ENCODE assay signal across 17 mouse cellular contexts in the genomic region with DNA sequence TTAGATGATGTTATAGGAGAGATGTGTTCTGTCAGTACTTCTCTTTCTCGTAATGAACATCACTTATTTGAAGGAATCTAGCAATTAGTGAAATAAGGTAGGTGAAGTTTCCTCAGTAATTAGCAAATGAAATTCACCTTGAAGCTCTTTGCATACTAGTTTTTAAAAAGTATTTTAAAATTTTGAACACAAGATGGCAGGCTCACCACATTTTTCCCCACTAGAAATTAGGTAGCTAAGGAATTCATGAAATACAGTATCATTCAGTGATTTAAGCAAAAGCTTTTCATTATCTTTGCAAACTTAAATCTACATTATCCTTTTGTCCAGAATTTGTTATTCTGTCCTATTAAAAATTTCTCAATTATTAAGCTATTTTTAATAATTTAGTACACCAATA. TPM values are rescaled to one million over a fixed set of nuclear protein-coding genes. Genes with fewer than 3 reads are reported as not detected.
DNase-seq lines count a peak whose midpoint lies in the region; ATAC-seq and TF ChIP-seq lines count a peak whose summit lies in the region.
"Had no signal": no experiment of that assay in that cellular context is flagged by ENCODE, and none has a peak within 500 bp of the region (broad histone marks: within the 10 kb centered on the region; RNA-seq: fewer than 3 reads in every experiment).

No protein-coding gene starts in this region.

- no peak for DNase-seq in heart, adult 2 months
- DNase-seq in heart, adult 18-20 months: no peak
- peak; percentile 18 for DNase-seq in limb, embryonic 14.5 days (ENCODE audit: low spot score)
- DNase-seq in limb, embryonic 10.5 days (ENCODE audit: low spot score): no peak
- DNase-seq in 416B (ENCODE audit: low read depth): peak; percentile 11
- peak; percentile 25 for DNase-seq in brain, adult 2 months (ENCODE audit: low read depth, low spot score)
- no peak for DNase-seq in ovary, adult 18-20 months (ENCODE audit: low spot score)
- DNase-seq: adrenal gland, postnatal 14 days; kidney, adult 18-20 months; kidney, postnatal 36 days; lung, adult 2 months had no signal

- no peak overlapping the region for H3K4me2 ChIP-seq in limb, embryonic 14.5 days (replicated peaks; ENCODE audit: low read depth, low read length, severe bottlenecking)
- H3K4me2 ChIP-seq: heart, embryonic 15.5 days; limb, embryonic 13.5 days; neural tube, embryonic 15.5 days had no signal

- no peak for ATAC-seq in limb, embryonic 14.5 days (ENCODE audit: low FRiP score, low read depth)

- H3K36me3 ChIP-seq in heart, adult 2 months (ENCODE audit: control insufficient read depth, insufficient read depth, low read length): no peaks in the 10 kb centered on the region
- H3K36me3 ChIP-seq in limb, embryonic 14.5 days (ENCODE audit: control insufficient read depth, insufficient read depth, low read length): no peaks in the 10 kb centered on the region
- no peaks in the 10 kb centered on the region for H3K36me3 ChIP-seq in limb, embryonic 10.5 days
- H3K36me3 ChIP-seq: heart, embryonic 15.5 days; limb, embryonic 13.5 days; neural tube, embryonic 15.5 days had no signal

- TF ChIP-seq POLR2A in heart, adult 2 months (IDR thresholded peaks at IDR 0.05; ENCODE audit: insufficient read depth, low read depth, low read length): no peak
- no peak for TF ChIP-seq POLR2A in limb, embryonic 14.5 days (IDR thresholded peaks at IDR 0.05; ENCODE audit: borderline replicate concordance, extremely low read depth, insufficient read depth, insufficient read length)

- no peak overlapping the region for H3K4me3 ChIP-seq in heart, adult 2 months
- no peak overlapping the region for H3K4me3 ChIP-seq in limb, embryonic 14.5 days (replicated peaks; ENCODE audit: low read length)
- H3K4me3 ChIP-seq in limb, embryonic 10.5 days: no peak overlapping the region
- H3K4me3 ChIP-seq: heart, embryonic 15.5 days; limb, embryonic 13.5 days; neural tube, embryonic 15.5 days had no signal

- no peak for TF ChIP-seq EP300 in heart, adult 2 months (IDR thresholded peaks at IDR 0.05; ENCODE audit: insufficient read depth, low read depth, low read length)

- H3K9me3 ChIP-seq in limb, embryonic 14.5 days (ENCODE audit: control insufficient read depth, low read length): no peaks in the 10 kb centered on the region
- H3K9me3 ChIP-seq in limb, embryonic 10.5 days (replicated peaks): no peaks in the 10 kb centered on the region
- H3K9me3 ChIP-seq: heart, embryonic 15.5 days; limb, embryonic 13.5 days; neural tube, embryonic 15.5 days had no signal

- H3K79me2 ChIP-seq in heart, adult 2 months (replicated peaks; ENCODE audit: control insufficient read depth, insufficient read depth, low read length): no peaks in the 10 kb centered on the region

- WGBS in heart, adult 2 months: 76% methylated on average over 1 of the region's 1 CpGs
- 80% methylated on average over 1 of the region's 1 CpGs for WGBS in limb, embryonic 14.5 days
- 89% methylated on average over 1 of the region's 1 CpGs for WGBS in limb, embryonic 10.5 days

- intact Hi-C loops in heart, adult 2 months (cut with DNase I): loop anchor here (5.0 to 10.0 kb wide), 3 partner anchors 286 to 749 kb away; a partner anchor contains a TSS

- no peak overlapping the region for H3K27ac ChIP-seq in heart, adult 2 months
- H3K27ac ChIP-seq in limb, embryonic 14.5 days (replicated peaks; ENCODE audit: low read depth, low read length): no peak overlapping the region
- no peak overlapping the region for H3K27ac ChIP-seq in limb, embryonic 10.5 days
- H3K27ac ChIP-seq: heart, embryonic 15.5 days; limb, embryonic 13.5 days; neural tube, embryonic 15.5 days had no signal

- TF ChIP-seq CTCF in heart, adult 2 months (IDR thresholded peaks at IDR 0.05): peak; percentile 62

- no peak overlapping the region for H3K9ac ChIP-seq in heart, adult 2 months (ENCODE audit: low read depth, low read length)
- H3K9ac ChIP-seq in limb, embryonic 14.5 days (ENCODE audit: low read depth, low read length, severe bottlenecking): no peak overlapping the region
- H3K9ac ChIP-seq: heart, embryonic 15.5 days; limb, embryonic 13.5 days; neural tube, embryonic 15.5 days had no signal

- H3K4me1 ChIP-seq in heart, adult 2 months (ENCODE audit: control insufficient read depth, insufficient read depth, low read length): no peaks in the 10 kb centered on the region
- no peaks in the 10 kb centered on the region for H3K4me1 ChIP-seq in limb, embryonic 14.5 days (ENCODE audit: control insufficient read depth, insufficient read depth, low read length)
- H3K4me1 ChIP-seq in limb, embryonic 10.5 days: no peaks in the 10 kb centered on the region
- H3K4me1 ChIP-seq: heart, embryonic 15.5 days; neural tube, embryonic 15.5 days had no signal

- no peaks in the 10 kb centered on the region for H3K27me3 ChIP-seq in heart, adult 2 months (ENCODE audit: control insufficient read depth, insufficient read depth, low read length)
- no peaks in the 10 kb centered on the region for H3K27me3 ChIP-seq in limb, embryonic 14.5 days (ENCODE audit: control insufficient read depth, insufficient read depth, low read length)
- no peaks in the 10 kb centered on the region for H3K27me3 ChIP-seq in limb, embryonic 10.5 days (ENCODE audit: low read depth, poor library complexity, severe bottlenecking)
- H3K27me3 ChIP-seq: heart, embryonic 15.5 days; limb, embryonic 13.5 days; neural tube, embryonic 15.5 days had no signal

RNA-seq across cellular contexts. Expression of a gene that starts 7.3 kb away (rescaled TPM):
- total RNA-seq in heart, adult 2 months (2021): not detected
- polyA plus RNA-seq in heart, adult 2 months (2012; rRNA removed): 0.39 and 0.73 TPM in 2 replicates
- under 1 TPM in 1 of 2 experiments, not detected in 1; 0.87 TPM for total RNA-seq in heart, adult 18-20 months (2021)
- polyA plus RNA-seq in limb, embryonic 14.5 days (2012; rRNA removed): 0.56 and 0.77 TPM in 2 replicates
- polyA plus RNA-seq in limb, embryonic 14.5 days (2014; fragmentation: Nextera tagmentation; extraction: Ambion mirVana): 0.26 TPM in 1 of 2 replicates, not detected in the other
- polyA plus RNA-seq in limb, embryonic 10.5 days (2016; fragmentation: Nextera tagmentation; extraction: Ambion mirVana): not detected in 2 replicates
- total RNA-seq: adrenal gland, postnatal 14 days; left cerebral cortex, adult 8-10 months; megakaryocyte progenitor cell, adult 5-6 weeks had no signal
- polyA plus RNA-seq: hindbrain, embryonic 11.5 days had no signal

RNA-seq across cellular contexts. Expression of a gene that starts 27.6 kb away (rescaled TPM):
- total RNA-seq in heart, adult 2 months (2021): 100 to 1,000 TPM; 319 to 351 TPM
- 166 and 233 TPM in 2 replicates for polyA plus RNA-seq in heart, adult 2 months (2012; rRNA removed)
- total RNA-seq in heart, adult 18-20 months (2021): 100 to 1,000 TPM; 347 to 405 TPM
- 96.9 and 99.2 TPM in 2 replicates for polyA plus RNA-seq in limb, embryonic 14.5 days (2012; rRNA removed)
- 174 and 191 TPM in 2 replicates for polyA plus RNA-seq in limb, embryonic 14.5 days (2014; fragmentation: Nextera tagmentation; extraction: Ambion mirVana)
- polyA plus RNA-seq in limb, embryonic 10.5 days (2016; fragmentation: Nextera tagmentation; extraction: Ambion mirVana): 26.6 and 32.4 TPM in 2 replicates

Comparison
In these comparisons a context has a peak if more than half of its experiments do, and no peak if none do; other contexts are left out.
1. DNase-seq: peak in limb, embryonic 14.5 days (single experiment), 416B (single experiment) and brain, adult 2 months (single experiment); none in heart, adult 2 months (0 of 2), heart, adult 18-20 months (0 of 2), limb, embryonic 10.5 days (single experiment) and ovary, adult 18-20 months (single experiment).